Mouse (Mus musculus): ENCODE results near the gene Stx2. TPM values are rescaled to one million over a fixed set of nuclear protein-coding genes. Genes with fewer than 3 reads are reported as not detected.

The Stx2 gene
- polyA plus RNA-seq, 1 experiment, result 21.1 TPM

- Histone ChIP-seq H3K4me2 (ENCODE audit: low read depth) (no peak overlapping the region), H3K79me2 (ENCODE audit: control insufficient read depth, insufficient read depth) (no peaks in the 10 kb centered on the region), H3K36me3 (ENCODE audit: control insufficient read depth, insufficient read depth) (no peaks in the 10 kb centered on the region), H3K27me3 (ENCODE audit: control insufficient read depth, insufficient read depth, insufficient read length) (no peaks in the 10 kb centered on the region), H3K4me3 (no peak overlapping the region), H3ac (ENCODE audit: control insufficient read depth, insufficient read length) (no peak overlapping the region)
- TF ChIP-seq USF1 (IDR thresholded peaks at IDR 0.05; ENCODE audit: low read depth) (no peak), POLR2AphosphoS2 (IDR thresholded peaks at IDR 0.05; ENCODE audit: insufficient read length, low read depth) (no peak), TCF3 (IDR thresholded peaks at IDR 0.05; ENCODE audit: insufficient read length, low read depth) (no peak), MYOD1 (IDR thresholded peaks at IDR 0.05; ENCODE audit: control insufficient read depth in 1 of 3, insufficient read length in 2 of 3, low read depth in 2 of 3) (no peak), TCF12 (IDR thresholded peaks at IDR 0.05; ENCODE audit: insufficient read depth, poor library complexity, severe bottlenecking) (no peak), E2F4 (IDR thresholded peaks at IDR 0.05; ENCODE audit: insufficient read depth) (no peak), CEBPB (IDR thresholded peaks at IDR 0.05; ENCODE audit: insufficient read depth, poor library complexity, severe bottlenecking) (no peak), REST (IDR thresholded peaks at IDR 0.05; ENCODE audit: insufficient read depth, insufficient read length) (no peak), MYOG (IDR thresholded peaks at IDR 0.05; ENCODE audit: control insufficient read depth in 1 of 3, insufficient read depth in 1 of 3, insufficient read length in 2 of 3, low read depth in 2 of 3) (no peak), SRF (IDR thresholded peaks at IDR 0.05; ENCODE audit: control insufficient read depth, insufficient read length, low read depth) (no peak), MAX (IDR thresholded peaks at IDR 0.05; ENCODE audit: low read depth) (no peak), POLR2A (IDR thresholded peaks at IDR 0.05; ENCODE audit: insufficient read length, low read depth) (no peak)
These were observed 6.6 kb upstream of the Stx2 start for GRCm38 (mm10) chr5:129015020-129015419.

GRCm38 (mm10) chr5:129010937-129011336 lies 2.6 kb upstream of the Stx2 start:
- no peak overlapping the region for H3K4me2 ChIP-seq (ENCODE audit: low read depth)
- H3ac ChIP-seq (ENCODE audit: control insufficient read depth, insufficient read length), result no peak overlapping the region
- TF ChIP-seq E2F4 (IDR thresholded peaks at IDR 0.05; ENCODE audit: insufficient read depth), result no peak
- TF ChIP-seq CEBPB (IDR thresholded peaks at IDR 0.05; ENCODE audit: insufficient read depth, poor library complexity, severe bottlenecking), result no peak
- TF ChIP-seq SRF (IDR thresholded peaks at IDR 0.05; ENCODE audit: control insufficient read depth, insufficient read length, low read depth), result no peak
- TF ChIP-seq POLR2AphosphoS2 (IDR thresholded peaks at IDR 0.05; ENCODE audit: insufficient read length, low read depth), result no peak
- TF ChIP-seq POLR2A (IDR thresholded peaks at IDR 0.05; ENCODE audit: insufficient read length, low read depth), result no peak
- TF ChIP-seq MAX (IDR thresholded peaks at IDR 0.05; ENCODE audit: low read depth), result no peak
- no peak for TF ChIP-seq MYOG (IDR thresholded peaks at IDR 0.05; ENCODE audit: control insufficient read depth in 1 of 3, insufficient read depth in 1 of 3, insufficient read length in 2 of 3, low read depth in 2 of 3)
- TF ChIP-seq TCF12 (IDR thresholded peaks at IDR 0.05; ENCODE audit: insufficient read depth, poor library complexity, severe bottlenecking), result no peak
- TF ChIP-seq USF1 (IDR thresholded peaks at IDR 0.05; ENCODE audit: low read depth), result no peak
- no peak for TF ChIP-seq REST (IDR thresholded peaks at IDR 0.05; ENCODE audit: insufficient read depth, insufficient read length)
- no peak for TF ChIP-seq TCF3 (IDR thresholded peaks at IDR 0.05; ENCODE audit: insufficient read length, low read depth)
- no peak for TF ChIP-seq MYOD1 (IDR thresholded peaks at IDR 0.05; ENCODE audit: control insufficient read depth in 1 of 3, insufficient read length in 2 of 3, low read depth in 2 of 3)

GRCm38 (mm10) chr5:129009577-129009976 lies 1.2 kb upstream of the Stx2 start:
- Histone ChIP-seq H3K27me3 (ENCODE audit: control insufficient read depth, insufficient read depth, insufficient read length) (no peaks in the 10 kb centered on the region), H3K36me3 (ENCODE audit: control insufficient read depth, insufficient read depth) (no peaks in the 10 kb centered on the region), H3ac (ENCODE audit: control insufficient read depth, insufficient read length) (no peak overlapping the region), H3K4me2 (ENCODE audit: low read depth) (no peak overlapping the region), H3K4me3 (no peak overlapping the region), H3K79me2 (ENCODE audit: control insufficient read depth, insufficient read depth) (peaks cover 18% of the 10 kb centered on the region)
- TF ChIP-seq SRF (IDR thresholded peaks at IDR 0.05; ENCODE audit: control insufficient read depth, insufficient read length, low read depth) (no peak), USF1 (IDR thresholded peaks at IDR 0.05; ENCODE audit: low read depth) (no peak), TCF3 (IDR thresholded peaks at IDR 0.05; ENCODE audit: insufficient read length, low read depth) (no peak), MYOD1 (IDR thresholded peaks at IDR 0.05; ENCODE audit: control insufficient read depth in 1 of 3, insufficient read length in 2 of 3, low read depth in 2 of 3) (no peak), MAX (IDR thresholded peaks at IDR 0.05; ENCODE audit: low read depth) (no peak), E2F4 (IDR thresholded peaks at IDR 0.05; ENCODE audit: insufficient read depth) (no peak), REST (IDR thresholded peaks at IDR 0.05; ENCODE audit: insufficient read depth, insufficient read length) (no peak), POLR2AphosphoS2 (IDR thresholded peaks at IDR 0.05; ENCODE audit: insufficient read length, low read depth) (no peak), MYOG (IDR thresholded peaks at IDR 0.05; ENCODE audit: control insufficient read depth in 1 of 3, insufficient read depth in 1 of 3, insufficient read length in 2 of 3, low read depth in 2 of 3) (no peak), POLR2A (IDR thresholded peaks at IDR 0.05; ENCODE audit: insufficient read length, low read depth) (no peak), CEBPB (IDR thresholded peaks at IDR 0.05; ENCODE audit: insufficient read depth, poor library complexity, severe bottlenecking) (no peak), TCF12 (IDR thresholded peaks at IDR 0.05; ENCODE audit: insufficient read depth, poor library complexity, severe bottlenecking) (no peak)

More at GRCm38 (mm10) chr5:129010937-129011336, 2.6 kb upstream of the Stx2 start:
- no peaks in the 10 kb centered on the region for H3K27me3 ChIP-seq (ENCODE audit: control insufficient read depth, insufficient read depth, insufficient read length)
- H3K36me3 ChIP-seq (ENCODE audit: control insufficient read depth, insufficient read depth), result no peaks in the 10 kb centered on the region
- peaks cover 15% of the 10 kb centered on the region for H3K79me2 ChIP-seq (ENCODE audit: control insufficient read depth, insufficient read depth)
- H3K4me3 ChIP-seq, result no peak overlapping the region

GRCm38 (mm10) chr5:129008008-129008407 lies 366 bp downstream of the Stx2 start:
- Histone ChIP-seq H3K36me3 (ENCODE audit: control insufficient read depth, insufficient read depth) (no peaks in the 10 kb centered on the region), H3K4me3 (peak overlapping the region; percentile 70), H3K27me3 (ENCODE audit: control insufficient read depth, insufficient read depth, insufficient read length) (no peaks in the 10 kb centered on the region), H3K4me2 (ENCODE audit: low read depth) (peak overlapping the region; percentile 87), H3ac (ENCODE audit: control insufficient read depth, insufficient read length) (peak overlapping the region; percentile 33), H3K79me2 (ENCODE audit: control insufficient read depth, insufficient read depth) (peaks cover 18% of the 10 kb centered on the region)
- TF ChIP-seq E2F4 (IDR thresholded peaks at IDR 0.05; ENCODE audit: insufficient read depth) (no peak), REST (IDR thresholded peaks at IDR 0.05; ENCODE audit: insufficient read depth, insufficient read length) (no peak), POLR2A (IDR thresholded peaks at IDR 0.05; ENCODE audit: insufficient read length, low read depth) (no peak), CEBPB (IDR thresholded peaks at IDR 0.05; ENCODE audit: insufficient read depth, poor library complexity, severe bottlenecking) (no peak), POLR2AphosphoS2 (IDR thresholded peaks at IDR 0.05; ENCODE audit: insufficient read length, low read depth) (no peak), MYOD1 (IDR thresholded peaks at IDR 0.05; ENCODE audit: control insufficient read depth in 1 of 3, insufficient read length in 2 of 3, low read depth in 2 of 3) (no peak), USF1 (IDR thresholded peaks at IDR 0.05; ENCODE audit: low read depth) (no peak), TCF3 (IDR thresholded peaks at IDR 0.05; ENCODE audit: insufficient read length, low read depth) (no peak), MYOG (IDR thresholded peaks at IDR 0.05; ENCODE audit: control insufficient read depth in 1 of 3, insufficient read depth in 1 of 3, insufficient read length in 2 of 3, low read depth in 2 of 3) (no peak), MAX (IDR thresholded peaks at IDR 0.05; ENCODE audit: low read depth) (no peak), SRF (IDR thresholded peaks at IDR 0.05; ENCODE audit: control insufficient read depth, insufficient read length, low read depth) (no peak), TCF12 (IDR thresholded peaks at IDR 0.05; ENCODE audit: insufficient read depth, poor library complexity, severe bottlenecking) (no peak)

Measured in myocyte (in vitro differentiated cells).